Mouse (Mus musculus) cerebellum, postnatal 4 days (tissue): Measurements from ENCODE around the gene Krt8.

Experiments
- DNase-seq, 2 experiments: peaks; one replicate each; pipeline ENCODE4 v3.0.0; 2022; ENCODE audit warnings: low spot score in 2 of 2, mixed read lengths in 1 of 2

Gene Krt8

DNA sequence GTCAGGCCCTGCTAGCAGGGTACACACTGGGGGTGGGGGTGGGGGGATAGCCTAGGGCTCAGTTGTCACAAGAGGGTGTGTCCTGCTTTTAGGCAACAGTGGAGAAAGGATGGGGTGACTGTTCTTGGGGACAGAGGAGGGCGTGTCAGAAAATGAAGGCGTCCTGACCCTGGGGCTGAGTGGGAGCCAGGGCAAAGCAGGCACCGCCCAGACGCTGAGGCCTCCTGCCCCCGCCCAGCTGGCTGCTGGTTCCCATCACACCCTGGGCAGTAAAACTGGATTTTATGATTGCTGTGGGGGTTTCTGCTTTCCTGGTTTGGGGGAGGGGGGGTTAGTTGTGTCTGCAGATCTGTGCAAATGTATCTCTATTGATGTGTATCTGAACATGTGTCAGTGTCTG is 28.3 kb downstream of the Krt8 start:
- DNase-seq: no peak

DNA sequence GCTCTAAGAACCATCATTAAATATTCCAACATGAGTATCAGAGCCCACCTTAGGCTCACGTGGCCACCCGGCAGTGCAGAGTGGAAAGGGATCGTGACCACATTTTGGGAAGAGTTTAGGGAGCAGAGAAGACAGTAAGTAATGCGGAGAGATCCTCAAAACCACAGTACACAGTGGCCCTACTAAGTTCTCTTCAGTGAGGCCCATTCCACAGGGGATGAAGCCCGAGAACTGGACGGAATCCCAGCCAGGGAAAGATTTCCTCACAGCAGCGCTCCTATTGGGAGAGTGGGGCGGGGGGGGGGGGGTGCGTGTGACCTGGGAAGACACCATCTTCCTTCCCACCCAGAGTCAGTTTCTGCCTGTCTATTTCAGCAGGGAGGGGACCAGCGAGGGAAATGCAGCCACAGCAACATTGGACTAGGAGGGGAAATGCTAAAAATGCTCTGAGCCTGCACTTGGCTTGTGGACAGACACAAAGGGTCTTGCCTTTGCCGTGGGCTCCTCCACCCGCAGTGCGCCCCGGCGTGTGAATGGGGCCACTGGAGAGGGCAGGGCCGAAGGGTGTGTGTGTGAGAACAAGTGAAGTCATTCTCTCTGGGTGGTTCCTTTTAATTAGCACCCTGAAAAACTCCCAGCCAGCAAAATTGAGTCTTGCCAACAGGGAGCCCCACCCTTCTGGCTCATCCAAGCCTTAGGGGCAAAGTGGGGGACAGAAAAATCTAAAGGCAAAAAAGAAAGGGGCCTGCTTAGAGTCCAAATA is 30.0 kb downstream of the Krt8 start:
- DNase-seq: no peak

DNA sequence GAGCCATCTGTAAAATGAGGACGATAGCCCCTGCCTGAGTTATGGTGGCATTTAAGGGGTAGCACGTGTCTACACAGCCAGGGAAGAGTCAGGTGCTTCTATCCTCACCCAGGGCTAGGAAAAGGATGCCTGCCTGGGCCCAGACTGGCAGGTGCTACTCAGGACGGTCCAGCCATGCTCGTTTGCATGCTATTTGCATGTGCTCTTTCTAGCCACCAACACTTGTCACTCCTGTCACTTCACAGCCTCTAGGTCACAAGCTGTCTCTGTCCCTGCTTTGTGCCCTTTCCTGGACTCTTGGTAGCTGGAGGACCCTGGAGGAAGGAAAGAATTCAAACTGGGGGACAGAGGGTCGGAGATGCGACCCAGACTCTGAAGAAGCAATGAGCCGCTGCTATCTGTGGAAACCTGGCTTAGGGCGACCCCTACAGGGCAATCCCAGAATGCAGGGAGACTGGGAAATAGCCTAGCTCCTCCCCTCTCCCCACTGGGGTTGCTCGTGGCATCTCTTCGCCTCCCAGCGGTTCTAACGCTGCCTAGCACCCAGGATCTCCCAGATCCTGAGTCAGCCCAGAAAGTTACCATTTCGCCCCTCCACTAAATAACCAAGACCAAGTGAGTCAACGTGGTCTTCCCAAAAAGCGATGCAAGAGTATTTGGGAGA is 30.7 kb downstream of the Krt8 start:
- peak; percentile 99 to 100 for DNase-seq

DNA sequence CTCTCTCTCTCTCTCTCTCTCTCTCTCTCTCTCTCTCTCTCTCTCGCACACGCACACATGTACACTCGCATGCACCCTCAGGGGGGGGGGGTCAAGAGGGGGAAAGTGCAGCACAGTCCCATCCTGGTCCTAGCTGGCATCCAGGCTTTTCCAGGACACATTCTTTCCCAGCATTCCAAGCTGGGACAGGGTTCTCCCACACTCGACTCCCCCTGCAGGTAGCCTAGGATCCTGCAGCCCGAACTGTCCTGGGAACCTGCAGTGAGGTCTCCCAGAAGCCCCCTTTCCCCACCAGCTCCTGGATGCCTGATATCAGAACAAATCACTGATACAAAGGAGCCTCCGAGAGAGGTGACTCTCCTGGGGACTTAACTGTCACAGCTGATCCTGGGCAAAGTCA is 33.7 kb downstream of the Krt8 start:
- peak; percentile 45 to 68 for DNase-seq

DNA sequence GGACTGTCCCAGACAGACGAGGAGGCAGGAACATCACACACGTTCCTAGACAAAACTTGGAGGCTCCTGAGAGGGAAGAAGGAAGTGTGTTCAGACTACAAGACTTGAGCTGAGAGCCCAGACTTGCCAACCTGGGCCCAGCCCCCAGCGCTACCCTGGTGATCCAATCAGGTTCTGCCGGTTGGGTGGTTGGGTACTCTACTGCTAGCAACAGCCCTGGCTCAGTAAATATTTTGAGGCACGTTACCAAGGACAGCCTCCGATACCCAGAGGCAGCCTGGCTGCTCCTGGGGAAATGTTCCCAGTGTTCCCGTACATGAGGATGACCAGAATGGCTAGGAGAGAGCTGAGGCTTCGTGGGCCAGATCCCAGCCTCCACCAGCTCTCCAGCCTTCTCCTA is 37.5 kb downstream of the Krt8 start:
- DNase-seq: no peak

DNA sequence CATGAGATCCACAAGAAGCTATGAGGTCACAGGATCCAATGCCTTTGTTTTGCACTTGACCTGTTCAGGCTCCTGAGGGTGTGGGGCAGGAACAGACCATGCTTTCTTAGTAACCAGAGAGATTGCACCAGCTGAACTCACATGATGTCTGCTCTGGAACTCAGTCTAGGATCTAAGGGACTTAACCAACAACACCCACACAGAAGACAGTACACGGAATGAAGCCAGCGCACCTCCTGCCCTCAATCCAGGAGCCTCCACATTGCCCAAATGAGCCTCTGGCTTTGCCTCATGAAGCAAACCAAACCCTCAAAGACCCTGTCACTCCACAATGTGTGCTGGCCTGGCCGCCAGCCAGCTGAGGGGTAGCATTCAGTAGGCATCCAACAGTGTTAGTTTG is 45.4 kb downstream of the Krt8 start:
- no peak for DNase-seq

DNA sequence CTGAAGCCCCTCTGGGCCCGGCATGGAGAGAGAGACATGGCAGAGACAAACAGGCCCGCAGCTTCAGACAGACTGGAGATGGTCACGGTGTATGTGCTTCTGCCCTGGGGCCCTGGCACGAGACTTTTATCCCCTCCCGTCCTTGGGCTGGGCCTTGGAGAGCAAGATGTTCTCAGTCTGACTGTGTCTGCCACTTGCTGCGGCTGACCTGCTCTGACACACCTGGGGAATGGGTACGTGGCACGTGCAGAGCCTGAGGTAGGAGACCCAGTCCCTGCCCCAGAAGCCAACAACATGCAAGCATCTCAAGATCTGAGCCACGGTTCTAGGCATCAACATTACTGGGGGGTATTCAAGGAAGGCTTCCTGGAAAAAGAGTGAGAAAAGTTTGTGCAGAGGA is 50.1 kb downstream of the Krt8 start, which contains the start of gene Krt78:
Gene Krt78 (minus strand): TSS at position 101 of the 400 bp plus-strand sequence.
- DNase-seq: no peak

DNA sequence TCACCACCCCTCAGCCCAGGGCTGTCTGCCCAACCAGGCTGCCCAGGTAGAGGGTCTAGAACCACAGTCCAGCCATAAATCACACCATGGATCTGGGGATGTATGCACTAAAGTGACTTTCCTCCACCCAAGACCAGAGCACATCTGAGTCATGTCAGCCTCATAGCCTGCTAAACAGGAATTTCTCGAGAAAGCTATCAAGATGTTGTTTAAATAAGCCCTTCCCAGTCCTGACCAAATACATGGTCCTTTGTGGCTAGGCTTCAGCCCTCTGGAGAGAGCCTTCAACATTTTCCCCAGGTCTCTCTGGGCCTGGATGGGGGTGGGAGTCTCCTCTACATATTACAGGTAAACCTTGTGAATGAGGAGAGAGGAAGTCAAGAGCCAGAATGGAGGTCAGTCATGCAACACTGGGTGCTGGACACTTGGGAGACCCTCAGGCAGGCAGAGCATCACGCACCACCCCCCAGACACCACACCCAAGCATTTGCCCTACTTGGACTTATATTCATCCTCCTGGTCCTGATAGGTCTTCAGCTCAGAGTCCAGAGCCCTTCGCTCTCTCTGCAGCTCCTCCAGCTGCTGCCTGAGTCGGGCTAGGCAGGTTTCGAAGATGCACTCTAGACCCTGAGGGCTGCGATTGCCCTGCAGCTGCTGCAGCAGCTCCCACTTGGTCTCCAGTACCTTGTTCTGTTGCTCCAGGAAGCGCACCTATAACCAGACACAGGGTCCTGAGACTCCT is 51.4 kb downstream of the Krt8 start:
- no peak for DNase-seq
